Mouse (Mus musculus) adrenal gland (tissue): ENCODE measurements around the gene Gm27021.

ENCODE experiments used
- intact Hi-C: fragments of 180-260 bp; cut with DNase I; formaldehyde crosslinking; loops from one replicate; pipeline ENCODE4 v1.15.1; 2025

Gm27021 gene

GRCm38 (mm10) chr8:120607885-120608284 lies 60.0 kb downstream of the Gm27021 start:
- intact Hi-C loops = no loop called here

GRCm38 (mm10) chr8:120607460-120607859 lies 60.4 kb downstream of the Gm27021 start:
- intact Hi-C loops = no loop called here

- intact Hi-C loops = no loop called here
These were observed 65.2 kb downstream of the Gm27021 start for GRCm38 (mm10) chr8:120602672-120603071.

GRCm38 (mm10) chr8:120599504-120599903 lies 68.4 kb downstream of the Gm27021 start:
- intact Hi-C loops = loop anchor here (10.0 kb wide), 1 partner anchor 425 kb away; the partner anchor contains the start of gene Fam92b

GRCm38 (mm10) chr8:120598579-120598978 lies 69.3 kb downstream of the Gm27021 start:
- intact Hi-C loops = loop anchor here (10.0 kb wide), 1 partner anchor 424 kb away; the partner anchor contains the start of gene Fam92b

GRCm38 (mm10) chr8:120595963-120596362 lies 71.9 kb downstream of the Gm27021 start:
- intact Hi-C loops = loop anchor here (10.0 kb wide), 1 partner anchor 421 kb away; the partner anchor contains the start of gene Fam92b

DNA sequence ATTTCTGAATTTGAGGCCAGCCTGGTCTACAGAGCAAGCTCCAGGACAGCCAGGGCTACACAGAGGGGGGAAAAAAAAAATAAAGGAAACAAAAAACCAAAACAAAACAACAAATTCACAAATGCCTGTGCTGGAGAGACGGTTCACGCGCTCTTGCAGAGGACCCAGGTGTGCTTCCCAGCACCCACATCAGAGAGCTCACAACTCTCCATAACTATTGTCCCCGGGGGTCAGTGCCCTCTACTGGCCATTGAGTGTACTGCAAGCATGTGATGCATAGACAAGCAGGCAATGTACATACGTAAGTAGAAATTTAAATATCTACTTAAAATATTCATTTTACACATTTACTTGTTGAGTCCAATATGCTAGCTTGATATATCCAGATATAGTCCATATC lies 73.3 kb downstream of the Gm27021 start:
- intact Hi-C loops = loop anchor here (10.0 kb wide), 1 partner anchor 420 kb away; the partner anchor contains the start of gene Fam92b

- intact Hi-C loops = loop anchor here (10.0 kb wide), 1 partner anchor 417 kb away; the partner anchor contains the start of gene Fam92b
These were observed 76.1 kb downstream of the Gm27021 start for GRCm38 (mm10) chr8:120591587-120592292.

GRCm38 (mm10) chr8:120589921-120590320 lies 78.0 kb downstream of the Gm27021 start:
- intact Hi-C loops = loop anchor here (10.0 kb wide), 1 partner anchor 415 kb away; the partner anchor contains the start of gene Fam92b

GRCm38 (mm10) chr8:120588908-120589771 lies 78.7 kb downstream of the Gm27021 start, which contains the start of gene Gins2:
Gins2 (minus strand) TSS chr8:120589304.
- intact Hi-C loops = no loop called here

GRCm38 (mm10) chr8:120585521-120585920 lies 82.4 kb downstream of the Gm27021 start:
- intact Hi-C loops = no loop called here

DNA sequence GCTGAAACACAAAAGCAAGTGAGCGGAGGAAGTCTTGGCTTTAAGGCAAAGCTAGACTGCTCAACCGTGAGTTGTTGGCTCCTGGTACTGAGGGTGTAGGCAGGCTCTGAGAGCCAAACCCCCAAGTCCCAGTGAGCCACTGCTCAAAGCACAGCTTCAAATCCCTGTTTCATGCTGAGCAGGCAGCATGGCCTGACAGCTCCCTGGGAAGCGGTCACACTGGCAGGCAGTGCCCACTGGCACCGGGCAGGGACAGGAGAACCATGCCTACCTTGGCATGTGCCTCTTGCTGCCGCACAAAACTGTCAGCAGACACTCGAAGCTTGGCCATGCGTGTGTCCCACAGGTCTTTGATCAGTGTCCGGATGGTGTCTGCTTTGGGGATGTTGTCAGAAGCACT lies 86.1 kb downstream of the Gm27021 start:
- intact Hi-C loops = no loop called here

DNA sequence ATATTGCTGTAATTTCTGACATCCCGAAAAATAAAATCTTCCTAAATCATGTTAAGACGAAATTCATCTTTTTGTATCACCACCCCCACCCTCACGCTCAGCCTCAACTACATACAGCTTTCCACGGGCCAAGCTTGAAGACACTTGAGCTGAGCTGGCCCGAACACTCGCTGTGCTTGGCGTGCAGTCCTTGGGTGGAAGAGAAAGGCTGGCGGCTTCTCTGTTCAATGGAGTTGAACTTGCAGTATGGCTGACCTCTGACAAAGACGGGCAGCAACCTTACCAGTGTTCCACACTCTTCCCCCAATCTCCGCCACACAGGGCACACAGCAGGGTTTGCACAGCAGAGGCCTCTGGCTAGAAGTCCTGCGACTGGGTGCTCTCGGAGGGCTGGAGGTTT lies 86.5 kb downstream of the Gm27021 start:
- intact Hi-C loops = no loop called here

DNA sequence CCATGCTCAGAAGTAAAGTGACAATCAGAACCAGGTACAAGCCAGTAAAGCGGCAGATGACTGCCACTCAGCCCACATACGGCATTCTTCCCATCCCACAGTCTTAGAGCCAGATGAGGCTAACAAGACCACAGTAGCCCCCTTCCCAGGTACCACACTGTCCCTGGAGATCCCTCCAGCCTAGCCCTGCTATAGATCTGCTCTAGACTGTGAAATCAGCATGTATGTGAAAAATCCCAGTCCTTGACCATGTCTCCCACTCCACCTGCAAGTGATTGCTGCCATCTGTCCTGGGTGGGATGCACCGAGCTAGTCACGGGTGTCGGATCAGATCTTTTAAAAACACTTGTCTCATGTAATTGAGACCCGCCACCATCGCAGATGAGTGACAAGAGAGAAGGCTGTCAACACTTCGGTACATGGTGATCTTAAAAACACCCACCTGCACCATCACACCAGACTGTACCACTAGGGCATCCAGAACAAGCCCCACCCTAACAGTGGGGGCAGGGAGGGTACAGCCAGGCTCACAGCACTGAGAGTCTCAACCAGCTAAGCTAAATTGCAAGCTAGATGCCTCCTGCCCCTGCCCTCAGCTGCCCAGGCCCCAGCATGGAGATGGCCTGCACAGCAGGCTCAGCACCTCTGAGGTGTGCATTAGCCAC lies 87.4 kb downstream of the Gm27021 start:
- intact Hi-C loops = no loop called here

DNA sequence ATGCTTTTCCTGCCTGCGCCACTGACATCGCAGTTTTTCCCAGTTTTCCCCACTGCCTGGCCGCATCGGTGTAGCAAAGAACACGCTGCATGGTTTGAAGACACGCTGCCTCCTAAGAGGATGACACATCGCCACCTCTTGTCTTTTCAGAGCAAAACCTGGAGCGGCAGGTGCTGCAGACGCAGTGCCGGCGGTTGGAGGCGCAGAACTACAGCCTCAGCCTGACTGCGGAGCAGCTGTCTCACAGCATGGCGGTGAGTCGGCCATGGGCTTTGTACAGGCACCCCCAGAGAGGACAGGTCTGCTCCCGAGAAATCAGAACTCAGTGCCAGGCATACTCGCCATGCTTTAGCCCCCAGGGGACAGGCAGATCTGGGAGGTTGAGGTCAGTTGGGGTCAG lies 90.1 kb downstream of the Gm27021 start:
- intact Hi-C loops = no loop called here

DNA sequence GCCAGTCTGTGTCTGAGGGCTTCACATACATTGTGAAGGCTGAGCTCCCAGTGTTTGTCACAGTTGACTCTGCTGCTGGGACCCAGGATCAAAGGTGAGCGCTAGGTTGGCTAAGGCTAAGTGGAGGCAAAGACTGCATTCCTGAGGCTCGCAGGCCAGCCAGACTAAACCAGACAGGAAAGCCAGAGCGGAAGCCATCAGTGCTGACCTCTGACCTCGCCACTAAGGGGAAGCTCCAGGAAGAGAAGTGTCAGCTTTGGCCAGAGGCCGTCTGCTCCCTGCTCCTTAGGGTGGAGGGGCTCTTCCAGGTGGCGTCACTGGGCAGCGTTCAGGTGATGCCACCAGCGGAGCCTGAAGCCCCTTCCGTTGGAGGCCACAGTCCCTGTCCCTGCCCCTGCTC lies 92.1 kb downstream of the Gm27021 start:
- intact Hi-C loops = no loop called here

- intact Hi-C loops = no loop called here
These were observed 92.9 kb downstream of the Gm27021 start for GRCm38 (mm10) chr8:120574941-120575340.

GRCm38 (mm10) chr8:120573866-120574265 lies 94.0 kb downstream of the Gm27021 start:
- intact Hi-C loops = no loop called here

- intact Hi-C loops = no loop called here
These were observed 95.3 kb downstream of the Gm27021 start for GRCm38 (mm10) chr8:120572534-120572933.

- intact Hi-C loops = no loop called here
These were observed 96.3 kb downstream of the Gm27021 start for GRCm38 (mm10) chr8:120571561-120571960.

- intact Hi-C loops = no loop called here
These were observed 97.8 kb downstream of the Gm27021 start for GRCm38 (mm10) chr8:120569939-120570715.
